Mouse (Mus musculus) midbrain, embryonic 14.5 days (tissue): ENCODE measurements around the gene Mdm2. TPM values are rescaled to one million over a fixed set of nuclear protein-coding genes. Genes with fewer than 3 reads are reported as not detected.

ENCODE experiments used
- ATAC-seq: fragments of 200-750 bp; cut with Nextera tagmentation; 2 replicates; pipeline ENCODE4 v1.8.0; 2017; ENCODE audit warnings: moderate number of reproducible peaks, moderate library complexity; ENCODE audit not compliant: low FRiP score, low TSS enrichment
- DNase-seq: peaks from one replicate; pipeline ENCODE4 v3.0.0-alpha.2; 2015
- H3K27ac ChIP-seq: fragments of 300-500 bp; sonication (generic); replicated peaks from 2 replicates; pipeline ENCODE4 v1.5.1; 2014; ENCODE audit warnings: mild to moderate bottlenecking, low read depth, low read length, moderate library complexity
- H3K27me3 ChIP-seq: fragments of 300-500 bp; sonication (generic); 2 replicates; pipeline ENCODE4 v1.6.1; 2014; ENCODE audit warnings: low read length, control low read depth, mixed read lengths; ENCODE audit not compliant: control insufficient read depth, insufficient read depth
- H3K36me3 ChIP-seq: fragments of 300-500 bp; sonication (generic); 2 replicates; pipeline ENCODE4 v1.6.1; 2014; ENCODE audit warnings: low read length, control low read depth; ENCODE audit not compliant: control insufficient read depth, insufficient read depth
- H3K4me1 ChIP-seq: fragments of 300-500 bp; sonication (generic); 2 replicates; pipeline ENCODE4 v1.6.1; 2014; ENCODE audit warnings: mild to moderate bottlenecking, antibody characterized with exemption, low read length, control low read depth; ENCODE audit not compliant: control insufficient read depth, insufficient read depth
- H3K4me2 ChIP-seq: fragments of 300-500 bp; sonication (generic); 2 replicates; pipeline ENCODE4 v1.6.1; 2014; ENCODE audit warnings: mild to moderate bottlenecking, low read length, moderate library complexity
- H3K4me3 ChIP-seq: fragments of 300-500 bp; sonication (generic); replicated peaks from 2 replicates; pipeline ENCODE4 v1.5.1; 2014; ENCODE audit warnings: low read depth, low read length
- H3K9ac ChIP-seq: fragments of 300-500 bp; sonication (generic); replicated peaks from 2 replicates; pipeline ENCODE4 v1.6.1; 2014; ENCODE audit warnings: mild to moderate bottlenecking, low read length, moderate library complexity
- H3K9me3 ChIP-seq: fragments of 300-500 bp; sonication (generic); 2 replicates; pipeline ENCODE4 v1.6.1; 2016; ENCODE audit warnings: low read length, control low read depth, mixed read lengths; ENCODE audit not compliant: control insufficient read depth
- WGBS: fragments of 180-500 bp; shearing (Covaris S2); extraction: QIAGEN DNeasy Blood & Tissue Kit; methylation state at CpG from one replicate; pipeline ENCODE4 v1.1.7; 2014; 5-methylcytosine and 5-hydroxymethylcytosine counted together
- polyA plus RNA-seq: library from polyadenylated mRNA; unstranded; fragments of >200 nt; fragmentation: Nextera tagmentation; extraction: Ambion mirVana; gene quantifications from 2 replicates; pipeline ENCODE4 v1.2.1, GENCODE M21; 2014

The Mdm2 gene
- polyA plus RNA-seq, 1 experiment from 2014 or later, result 57.3 TPM

- H3K27ac ChIP-seq, result no peak overlapping the region
- WGBS, result 30% methylated on average over 13 of the region's 13 CpGs
- H3K4me1 ChIP-seq, result no peaks in the 10 kb centered on the region
These were observed 63.4 kb downstream of the Mdm2 start for GRCm38 (mm10) chr10:117647158-117647505.

GRCm38 (mm10) chr10:117646482-117647157 is 63.9 kb downstream of the Mdm2 start:
- H3K4me2 ChIP-seq, result no peak overlapping the region
- DNase-seq, result no peak

More at GRCm38 (mm10) chr10:117647158-117647505, 63.4 kb downstream of the Mdm2 start:
- Histone ChIP-seq H3K4me3 (no peak overlapping the region), H3K4me2 (peak overlapping the region; percentile 7), H3K36me3 (no peaks in the 10 kb centered on the region), H3K9me3 (no peaks in the 10 kb centered on the region), H3K27me3 (0 out of 2 replicates have a peak, but pooled peaks cover 4% of the 10 kb centered on the region), H3K9ac (no peak overlapping the region)
- DNase-seq, result peak; percentile 62
- ATAC-seq, result peak; percentile 43; the same call in 1 of the 2 replicates

GRCm38 (mm10) chr10:117645487-117645964 is 65.0 kb downstream of the Mdm2 start:
- H3K9ac ChIP-seq, result no peak overlapping the region
- no peak for ATAC-seq
- DNase-seq, result no peak
- no peak overlapping the region for H3K4me3 ChIP-seq
- 77% methylated on average over 7 of the region's 7 CpGs for WGBS
- no peaks in the 10 kb centered on the region for H3K27me3 ChIP-seq
- no peaks in the 10 kb centered on the region for H3K4me1 ChIP-seq
- no peak overlapping the region for H3K4me2 ChIP-seq
- H3K9me3 ChIP-seq, result no peaks in the 10 kb centered on the region
- no peaks in the 10 kb centered on the region for H3K36me3 ChIP-seq
- H3K27ac ChIP-seq, result no peak overlapping the region

More at GRCm38 (mm10) chr10:117646482-117647157, 63.9 kb downstream of the Mdm2 start:
- no peak for ATAC-seq
- H3K36me3 ChIP-seq, result no peaks in the 10 kb centered on the region
- 87% methylated on average over 5 of the region's 5 CpGs for WGBS
- H3K4me1 ChIP-seq, result no peaks in the 10 kb centered on the region
- H3K9me3 ChIP-seq, result no peaks in the 10 kb centered on the region
- no peak overlapping the region for H3K27ac ChIP-seq
- H3K4me3 ChIP-seq, result no peak overlapping the region
- no peak overlapping the region for H3K9ac ChIP-seq
- H3K27me3 ChIP-seq, result 0 out of 2 replicates have a peak, but pooled peaks cover 3% of the 10 kb centered on the region

GRCm38 (mm10) chr10:117644828-117645227 is 65.7 kb downstream of the Mdm2 start:
- DNase-seq, result no peak
- H3K9ac ChIP-seq, result no peak overlapping the region
- H3K27me3 ChIP-seq, result no peaks in the 10 kb centered on the region
- no peaks in the 10 kb centered on the region for H3K9me3 ChIP-seq
- 94% methylated on average over 11 of the region's 11 CpGs for WGBS
- no peak overlapping the region for H3K4me3 ChIP-seq
- no peaks in the 10 kb centered on the region for H3K36me3 ChIP-seq
- H3K4me1 ChIP-seq, result no peaks in the 10 kb centered on the region
- H3K27ac ChIP-seq, result no peak overlapping the region
- H3K4me2 ChIP-seq, result no peak overlapping the region
- ATAC-seq, result no peak

- Histone ChIP-seq H3K4me1 (no peaks in the 10 kb centered on the region), H3K4me3 (no peak overlapping the region), H3K36me3 (no peaks in the 10 kb centered on the region), H3K27me3 (no peaks in the 10 kb centered on the region), H3K9ac (no peak overlapping the region), H3K9me3 (no peaks in the 10 kb centered on the region), H3K4me2 (no peak overlapping the region), H3K27ac (no peak overlapping the region)
- DNase-seq (no peak), ATAC-seq (no peak)
- WGBS, result 91% methylated on average over 8 of the region's 8 CpGs
These were observed 66.2 kb downstream of the Mdm2 start for GRCm38 (mm10) chr10:117644429-117644748.

GRCm38 (mm10) chr10:117643711-117644428 is 66.7 kb downstream of the Mdm2 start:
- no peak overlapping the region for H3K4me3 ChIP-seq
- DNase-seq (no peak), ATAC-seq (no peak)
- H3K4me1 ChIP-seq, result no peaks in the 10 kb centered on the region
- 89% methylated on average over 12 of the region's 12 CpGs for WGBS
- no peaks in the 10 kb centered on the region for H3K36me3 ChIP-seq
- H3K9ac ChIP-seq, result no peak overlapping the region
- no peaks in the 10 kb centered on the region for H3K27me3 ChIP-seq
- no peak overlapping the region for H3K4me2 ChIP-seq
- H3K27ac ChIP-seq, result no peak overlapping the region
- no peaks in the 10 kb centered on the region for H3K9me3 ChIP-seq

GRCm38 (mm10) chr10:117643302-117643701 is 67.3 kb downstream of the Mdm2 start:
- Histone ChIP-seq H3K36me3 (no peaks in the 10 kb centered on the region), H3K4me1 (no peaks in the 10 kb centered on the region), H3K9ac (no peak overlapping the region), H3K27me3 (no peaks in the 10 kb centered on the region), H3K4me2 (no peak overlapping the region), H3K9me3 (no peaks in the 10 kb centered on the region), H3K27ac (no peak overlapping the region), H3K4me3 (no peak overlapping the region)
- DNase-seq (no peak), ATAC-seq (no peak)
- 82% methylated on average over 6 of the region's 6 CpGs for WGBS

GRCm38 (mm10) chr10:117642491-117643262 is 67.9 kb downstream of the Mdm2 start:
- DNase-seq (no peak), ATAC-seq (no peak)
- Histone ChIP-seq H3K9ac (no peak overlapping the region), H3K4me3 (no peak overlapping the region), H3K27me3 (no peaks in the 10 kb centered on the region), H3K27ac (no peak overlapping the region), H3K36me3 (no peaks in the 10 kb centered on the region), H3K4me1 (no peaks in the 10 kb centered on the region; the same call in 1 of the 2 replicates), H3K4me2 (no peak overlapping the region), H3K9me3 (no peaks in the 10 kb centered on the region)
- WGBS, result 94% methylated on average over 15 of the region's 15 CpGs
